Mouse (Mus musculus): ENCODE results near the gene Mrpl45. TPM values are rescaled to one million over a fixed set of nuclear protein-coding genes. Genes with fewer than 3 reads are reported as not detected.

Mrpl45 gene
- total and polyA plus RNA-seq, 3 experiments, result 13.1 to 77.5 (median 46.3) TPM

- Histone ChIP-seq H3K9me3 (replicated peaks) (no peaks in the 10 kb centered on the region), H3K36me3 (replicated peaks) (no peaks in the 10 kb centered on the region), H3K4me1 (ENCODE audit: insufficient read depth, low read depth, low read length) (peaks cover 30% of the 10 kb centered on the region), H3K27me3 (ENCODE audit: insufficient read depth, low read length) (peaks cover 72% of the 10 kb centered on the region), H3K4me3 (ENCODE audit: low read depth, low read length) (no peak overlapping the region)
- TF ChIP-seq GATA1 (IDR thresholded peaks at IDR 0.05; ENCODE audit: borderline replicate concordance, low read length), result no peak
- no peak for TF ChIP-seq GATA2 (IDR thresholded peaks at IDR 0.05; ENCODE audit: borderline replicate concordance, low read depth, low read length)
- no peak for TF ChIP-seq CTCF (IDR thresholded peaks at IDR 0.05; ENCODE audit: low read depth, low read length)
- TF ChIP-seq POLR2AphosphoS5 (IDR thresholded peaks at IDR 0.05; ENCODE audit: insufficient replicate concordance, low read depth, low read length), result no peak
- TF ChIP-seq TAL1 (conservative IDR thresholded peaks at IDR 0.05; ENCODE audit: low read depth, low read length), result no peak
- DNase-seq (ENCODE audit: low spot score), result no peak
- no peak for ATAC-seq (ENCODE audit: extremely low read depth, insufficient number of reproducible peaks, low FRiP score, poor library complexity, severe bottlenecking)
These were observed 29.9 kb downstream of the Mrpl45 start for GRCm38 (mm10) chr11:97345446-97345845.

- ATAC-seq (ENCODE audit: extremely low read depth, insufficient number of reproducible peaks, low FRiP score, poor library complexity, severe bottlenecking) (no peak), DNase-seq (ENCODE audit: low spot score) (no peak)
- TF ChIP-seq TAL1 (conservative IDR thresholded peaks at IDR 0.05; ENCODE audit: low read depth, low read length), result no peak
- H3K4me1 ChIP-seq (ENCODE audit: insufficient read depth, low read depth, low read length), result peaks cover 30% of the 10 kb centered on the region
- no peaks in the 10 kb centered on the region for H3K36me3 ChIP-seq (replicated peaks)
- no peak overlapping the region for H3K4me3 ChIP-seq (ENCODE audit: low read depth, low read length)
- peaks cover 74% of the 10 kb centered on the region for H3K27me3 ChIP-seq (ENCODE audit: insufficient read depth, low read length)
- H3K9me3 ChIP-seq (replicated peaks), result no peaks in the 10 kb centered on the region
These were observed 30.9 kb downstream of the Mrpl45 start for GRCm38 (mm10) chr11:97346383-97346782.

- DNase-seq (ENCODE audit: low spot score) (no peak), ATAC-seq (ENCODE audit: extremely low read depth, insufficient number of reproducible peaks, low FRiP score, poor library complexity, severe bottlenecking) (no peak)
- TF ChIP-seq GATA1 (IDR thresholded peaks at IDR 0.05; ENCODE audit: borderline replicate concordance, low read length), result no peak
- H3K9me3 ChIP-seq (replicated peaks), result no peaks in the 10 kb centered on the region
- H3K36me3 ChIP-seq (replicated peaks), result no peaks in the 10 kb centered on the region
- H3K4me1 ChIP-seq (ENCODE audit: insufficient read depth, low read depth, low read length), result peaks cover 32% of the 10 kb centered on the region
- peaks cover 78% of the 10 kb centered on the region for H3K27me3 ChIP-seq (ENCODE audit: insufficient read depth, low read length)
- no peak overlapping the region for H3K4me3 ChIP-seq (ENCODE audit: low read depth, low read length)
These were observed 31.8 kb downstream of the Mrpl45 start for GRCm38 (mm10) chr11:97347291-97347690.

- Histone ChIP-seq H3K27me3 (ENCODE audit: insufficient read depth, low read length) (peaks cover 78% of the 10 kb centered on the region), H3K4me1 (ENCODE audit: insufficient read depth, low read depth, low read length) (peaks cover 22% of the 10 kb centered on the region), H3K4me3 (ENCODE audit: low read depth, low read length) (no peak overlapping the region), H3K36me3 (replicated peaks) (no peaks in the 10 kb centered on the region), H3K9me3 (replicated peaks) (no peaks in the 10 kb centered on the region)
- ATAC-seq (ENCODE audit: extremely low read depth, insufficient number of reproducible peaks, low FRiP score, poor library complexity, severe bottlenecking) (no peak), DNase-seq (ENCODE audit: low spot score) (no peak)
- no peak for TF ChIP-seq GATA1 (IDR thresholded peaks at IDR 0.05; ENCODE audit: borderline replicate concordance, low read length)
- TF ChIP-seq TAL1 (conservative IDR thresholded peaks at IDR 0.05; ENCODE audit: low read depth, low read length), result no peak
- no peak for TF ChIP-seq POLR2AphosphoS5 (IDR thresholded peaks at IDR 0.05; ENCODE audit: insufficient replicate concordance, low read depth, low read length)
- no peak for TF ChIP-seq CTCF (IDR thresholded peaks at IDR 0.05; ENCODE audit: low read depth, low read length)
- TF ChIP-seq GATA2 (IDR thresholded peaks at IDR 0.05; ENCODE audit: borderline replicate concordance, low read depth, low read length), result no peak
These were observed 34.5 kb downstream of the Mrpl45 start for GRCm38 (mm10) chr11:97350035-97350434.

GRCm38 (mm10) chr11:97352027-97352684, 36.6 kb downstream of the Mrpl45 start, which contains the start of gene Gpr179:
TSS of gene Gpr179 (minus strand) at chr11:97352077.
- TF ChIP-seq GATA1 (IDR thresholded peaks at IDR 0.05; ENCODE audit: borderline replicate concordance, low read length), result no peak
- TF ChIP-seq CTCF (IDR thresholded peaks at IDR 0.05; ENCODE audit: low read depth, low read length), result no peak
- no peak for TF ChIP-seq POLR2AphosphoS5 (IDR thresholded peaks at IDR 0.05; ENCODE audit: insufficient replicate concordance, low read depth, low read length)
- no peak for TF ChIP-seq GATA2 (IDR thresholded peaks at IDR 0.05; ENCODE audit: borderline replicate concordance, low read depth, low read length)
- TF ChIP-seq TAL1 (conservative IDR thresholded peaks at IDR 0.05; ENCODE audit: low read depth, low read length), result no peak
- Histone ChIP-seq H3K36me3 (replicated peaks) (no peaks in the 10 kb centered on the region), H3K27me3 (ENCODE audit: insufficient read depth, low read length) (peaks cover 75% of the 10 kb centered on the region), H3K4me1 (ENCODE audit: insufficient read depth, low read depth, low read length) (peaks cover 25% of the 10 kb centered on the region), H3K4me3 (ENCODE audit: low read depth, low read length) (no peak within 1 kb of the TSS), H3K9me3 (replicated peaks) (no peaks in the 10 kb centered on the region)
- ATAC-seq (ENCODE audit: extremely low read depth, insufficient number of reproducible peaks, low FRiP score, poor library complexity, severe bottlenecking), result no peak
- no peak for DNase-seq (ENCODE audit: low spot score)

- DNase-seq (ENCODE audit: low spot score) (no peak), ATAC-seq (ENCODE audit: extremely low read depth, insufficient number of reproducible peaks, low FRiP score, poor library complexity, severe bottlenecking) (no peak)
- no peaks in the 10 kb centered on the region for H3K9me3 ChIP-seq (replicated peaks)
- peaks cover 69% of the 10 kb centered on the region for H3K27me3 ChIP-seq (ENCODE audit: insufficient read depth, low read length)
- H3K4me3 ChIP-seq (ENCODE audit: low read depth, low read length), result no peak overlapping the region
- no peaks in the 10 kb centered on the region for H3K36me3 ChIP-seq (replicated peaks)
- H3K4me1 ChIP-seq (ENCODE audit: insufficient read depth, low read depth, low read length), result peaks cover 25% of the 10 kb centered on the region
- TF ChIP-seq POLR2AphosphoS5 (IDR thresholded peaks at IDR 0.05; ENCODE audit: insufficient replicate concordance, low read depth, low read length), result no peak
- no peak for TF ChIP-seq CTCF (IDR thresholded peaks at IDR 0.05; ENCODE audit: low read depth, low read length)
- no peak for TF ChIP-seq GATA2 (IDR thresholded peaks at IDR 0.05; ENCODE audit: borderline replicate concordance, low read depth, low read length)
- no peak for TF ChIP-seq TAL1 (conservative IDR thresholded peaks at IDR 0.05; ENCODE audit: low read depth, low read length)
- no peak for TF ChIP-seq GATA1 (IDR thresholded peaks at IDR 0.05; ENCODE audit: borderline replicate concordance, low read length)
These were observed 37.5 kb downstream of the Mrpl45 start for GRCm38 (mm10) chr11:97352935-97353597.

All from G1E (cell line).